Mouse (Mus musculus): ENCODE data around the gene Rubcn. TPM values are rescaled to one million over a fixed set of nuclear protein-coding genes. Genes with fewer than 3 reads are reported as not detected.

Rubcn gene
- total RNA-seq, 1 experiment from 2014 or later: 36.4 TPM

- no peak for DNase-seq
Measured at GRCm38 (mm10) chr16:32870231-32870630, 7.3 kb downstream of the Rubcn start.

GRCm38 (mm10) chr16:32867919-32868552, 9.5 kb downstream of the Rubcn start:
- DNase-seq: peak; percentile 84

- no peak for DNase-seq
Measured at GRCm38 (mm10) chr16:32866713-32867112, 10.9 kb downstream of the Rubcn start.

- no peak for DNase-seq
Measured at GRCm38 (mm10) chr16:32865401-32865800, 12.2 kb downstream of the Rubcn start.

GRCm38 (mm10) chr16:32861813-32862385, 15.7 kb downstream of the Rubcn start:
- DNase-seq: no peak

- DNase-seq: peak; percentile 27
Measured at GRCm38 (mm10) chr16:32858771-32859636, 18.6 kb downstream of the Rubcn start.

- DNase-seq: no peak
Measured at GRCm38 (mm10) chr16:32858356-32858755, 19.2 kb downstream of the Rubcn start.

- no peak for DNase-seq
Measured at GRCm38 (mm10) chr16:32856751-32857150, 20.8 kb downstream of the Rubcn start.

- no peak for DNase-seq
Measured at GRCm38 (mm10) chr16:32854050-32854571, 23.5 kb downstream of the Rubcn start.

GRCm38 (mm10) chr16:32853492-32854049, 24.0 kb downstream of the Rubcn start:
- DNase-seq: no peak

- DNase-seq: no peak
Measured at GRCm38 (mm10) chr16:32849042-32849830, 28.3 kb downstream of the Rubcn start.

GRCm38 (mm10) chr16:32847103-32847502, 30.5 kb downstream of the Rubcn start:
- DNase-seq: no peak

- no peak for DNase-seq
Measured at GRCm38 (mm10) chr16:32831501-32831900, 46.1 kb downstream of the Rubcn start.

GRCm38 (mm10) chr16:32829104-32829503, 48.5 kb downstream of the Rubcn start:
- no peak for DNase-seq

GRCm38 (mm10) chr16:32826521-32826920, 51.0 kb downstream of the Rubcn start:
- no peak for DNase-seq

- DNase-seq: no peak
Measured at GRCm38 (mm10) chr16:32825380-32825779, 52.2 kb downstream of the Rubcn start.

- DNase-seq: no peak
Measured at GRCm38 (mm10) chr16:32824061-32824460, 53.5 kb downstream of the Rubcn start.

GRCm38 (mm10) chr16:32823487-32823886, 54.1 kb downstream of the Rubcn start:
- no peak for DNase-seq

- DNase-seq: no peak
Measured at GRCm38 (mm10) chr16:32822881-32823280, 54.7 kb downstream of the Rubcn start.

- no peak for DNase-seq
Measured at GRCm38 (mm10) chr16:32822450-32822827, 55.1 kb downstream of the Rubcn start.

- DNase-seq: peak; percentile 14
Measured at GRCm38 (mm10) chr16:32821772-32822449, 55.7 kb downstream of the Rubcn start.
